ENCODE assay signal across 12 mouse cellular contexts in genomic region chr17:56447716-56448115, GRCm38 (mm10).
"Had no signal": no experiment of that assay in that cellular context is flagged by ENCODE, and none has a peak within 500 bp of the region (broad histone marks: within the 10 kb centered on the region; RNA-seq: fewer than 3 reads in every experiment).

No protein-coding gene starts in this region.

- ATAC-seq: liver, embryonic 12.5 days had no signal

- H3K9ac ChIP-seq: limb, embryonic 15.5 days; liver, embryonic 12.5 days; lung, embryonic 14.5 days; stomach, embryonic 15.5 days had no signal

- H3K27ac ChIP-seq: limb, embryonic 15.5 days; liver, embryonic 12.5 days; stomach, embryonic 15.5 days had no signal

- H3K4me1 ChIP-seq: limb, embryonic 15.5 days; stomach, embryonic 15.5 days had no signal

- DNase-seq: kidney, adult 8-10 months; kidney, postnatal 36 days; lung, embryonic 14.5 days; lung, postnatal 10 days; lung, postnatal 4 days; right cerebral cortex, postnatal 14 days; thymus, adult 2 months; thymus, postnatal 25 days had no signal

- H3K4me2 ChIP-seq: limb, embryonic 15.5 days; liver, embryonic 12.5 days; lung, embryonic 14.5 days; midbrain, embryonic 11.5 days; stomach, embryonic 15.5 days had no signal

- H3K4me3 ChIP-seq: limb, embryonic 15.5 days; liver, embryonic 12.5 days; stomach, embryonic 15.5 days had no signal

- H3K9me3 ChIP-seq: limb, embryonic 15.5 days; liver, embryonic 12.5 days; stomach, embryonic 15.5 days had no signal

- H3K27me3 ChIP-seq: limb, embryonic 15.5 days; liver, embryonic 12.5 days; stomach, embryonic 15.5 days had no signal
